Mouse (Mus musculus) cerebellum, postnatal 14 days (tissue): Measurements from ENCODE around the gene Ncapd2.

Experiments
- DNase-seq, 2 experiments: peaks; one replicate each; pipeline ENCODE4 v3.0.0; 2021; ENCODE audit warnings: mixed read lengths in 2 of 2

Ncapd2 gene

DNA sequence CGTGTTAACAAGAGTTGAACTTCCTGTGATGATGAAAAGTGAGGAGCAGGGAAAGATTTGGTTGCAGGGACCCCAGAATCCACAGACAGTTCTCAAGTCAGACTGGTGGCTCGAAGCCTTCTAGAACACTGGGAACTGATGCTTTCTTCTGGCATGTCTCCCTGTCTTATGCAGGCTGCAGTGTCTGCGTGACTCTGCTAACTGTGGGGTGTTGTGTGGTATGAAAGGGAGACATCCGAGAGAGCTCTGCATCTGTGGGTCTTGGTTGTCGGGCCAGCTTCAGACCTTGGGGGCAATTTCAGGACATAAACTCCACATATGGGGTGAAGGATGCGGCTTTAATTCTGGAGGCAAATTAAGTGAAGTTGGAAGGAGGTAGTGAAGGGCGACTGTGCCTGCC lies 45.4 kb downstream of the Ncapd2 start:
- no peak for DNase-seq

DNA sequence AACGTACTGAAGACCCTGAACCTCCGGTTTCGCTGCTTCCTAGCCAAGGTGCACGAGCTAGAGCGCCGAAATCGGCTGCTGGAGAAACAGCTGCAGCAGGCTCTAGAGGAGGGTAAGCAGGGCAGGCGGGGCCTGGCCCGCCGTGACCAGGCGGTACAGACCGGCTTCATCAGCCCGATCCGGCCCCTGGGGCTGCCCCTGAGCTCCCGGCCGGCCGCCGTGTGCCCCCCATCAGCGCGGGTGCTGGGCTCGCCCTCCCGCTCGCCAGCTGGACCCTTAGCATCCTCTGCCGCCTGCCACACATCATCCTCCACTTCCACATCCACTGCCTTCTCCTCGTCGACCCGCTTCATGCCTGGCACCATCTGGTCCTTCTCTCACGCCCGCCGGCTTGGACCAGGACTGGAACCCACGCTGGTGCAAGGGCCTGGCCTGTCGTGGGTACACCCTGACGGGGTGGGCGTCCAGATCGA lies 46.0 kb downstream of the Ncapd2 start:
- peak; percentile 60 to 66 for DNase-seq

DNA sequence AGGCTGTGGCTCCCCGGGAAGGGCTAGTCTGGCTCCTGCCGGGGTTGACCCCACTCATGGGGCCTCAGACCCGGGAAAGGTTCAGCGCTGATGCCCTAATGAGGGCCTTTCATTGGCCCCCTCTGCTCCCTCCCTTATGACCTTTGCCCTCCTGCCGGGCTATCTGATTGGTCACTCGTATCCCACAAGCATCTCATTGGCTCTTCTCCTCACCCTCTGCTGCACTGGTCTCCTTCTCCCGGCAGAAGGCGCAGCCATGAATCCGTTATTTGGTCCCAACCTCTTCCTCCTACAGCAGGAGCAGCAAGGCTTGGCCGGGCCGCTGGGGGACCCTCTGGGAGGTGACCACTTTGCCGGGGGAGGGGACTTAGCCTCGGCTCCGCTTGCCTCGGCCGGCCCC lies 46.5 kb downstream of the Ncapd2 start, which contains the start of gene Iffo1:
TSS of gene Iffo1 (plus strand) at position 241 of the 400 bp plus-strand sequence.
- DNase-seq = peak; percentile 94 to 96

DNA sequence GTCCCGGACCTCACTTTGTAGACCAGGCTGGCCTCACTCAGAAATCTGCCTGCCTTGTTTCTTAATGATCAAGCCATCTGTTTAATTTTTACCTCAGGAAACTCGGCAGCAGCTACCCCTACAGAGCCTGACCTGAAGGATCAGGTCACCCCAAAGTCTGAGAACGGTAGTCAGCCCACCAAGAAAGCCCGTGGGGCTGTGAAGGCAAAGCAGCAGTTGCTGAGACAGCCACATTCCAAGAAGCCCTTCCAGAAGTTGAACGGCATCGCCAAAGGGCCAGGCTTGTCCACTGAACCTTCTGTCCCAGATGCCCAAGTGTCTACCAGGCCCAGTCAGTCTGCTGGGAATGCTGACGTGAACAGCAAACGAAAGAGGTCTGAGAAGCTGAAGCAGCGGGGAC lies 47.6 kb downstream of the Ncapd2 start:
- no peak for DNase-seq

DNA sequence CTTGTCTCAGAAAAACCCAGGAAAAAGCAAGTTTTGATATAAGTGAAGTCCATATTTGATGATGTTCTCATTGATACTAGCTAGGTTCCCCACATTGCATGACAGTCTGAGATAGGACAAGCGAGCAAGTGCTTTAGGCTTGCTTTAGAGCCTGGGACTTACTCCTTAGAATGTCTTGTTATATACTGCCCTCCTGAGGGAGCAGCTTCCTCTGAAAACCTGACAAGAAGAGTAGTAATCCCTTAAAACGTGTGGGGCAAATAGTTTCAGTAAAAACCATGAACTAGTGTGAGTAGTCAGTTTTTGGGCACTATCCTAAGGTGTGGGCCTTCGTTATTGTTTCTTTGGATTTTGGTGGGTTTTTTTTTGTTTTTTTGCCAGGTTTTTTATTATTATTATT lies 48.4 kb downstream of the Ncapd2 start:
- no peak for DNase-seq

DNA sequence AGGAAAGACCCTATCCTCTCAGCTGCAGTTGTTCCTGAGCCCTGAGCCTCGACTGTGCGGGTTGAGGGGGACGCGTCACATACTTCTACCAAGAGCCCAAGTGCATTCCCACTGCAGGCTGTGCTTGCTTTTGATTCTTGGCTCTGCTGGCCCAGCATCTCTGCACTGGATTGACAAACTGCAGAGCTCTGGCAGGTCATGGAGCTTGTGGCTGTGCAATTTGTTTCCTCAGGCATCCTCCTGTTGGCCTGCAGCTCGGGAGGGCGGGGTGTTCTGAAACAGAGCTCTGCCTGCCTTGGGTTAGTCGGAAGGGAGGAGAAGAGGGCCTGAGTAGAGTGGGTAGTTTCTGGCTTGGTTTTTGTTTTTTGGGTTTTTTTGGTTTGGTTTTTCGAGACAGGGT lies 49.1 kb downstream of the Ncapd2 start:
- DNase-seq = no peak

DNA sequence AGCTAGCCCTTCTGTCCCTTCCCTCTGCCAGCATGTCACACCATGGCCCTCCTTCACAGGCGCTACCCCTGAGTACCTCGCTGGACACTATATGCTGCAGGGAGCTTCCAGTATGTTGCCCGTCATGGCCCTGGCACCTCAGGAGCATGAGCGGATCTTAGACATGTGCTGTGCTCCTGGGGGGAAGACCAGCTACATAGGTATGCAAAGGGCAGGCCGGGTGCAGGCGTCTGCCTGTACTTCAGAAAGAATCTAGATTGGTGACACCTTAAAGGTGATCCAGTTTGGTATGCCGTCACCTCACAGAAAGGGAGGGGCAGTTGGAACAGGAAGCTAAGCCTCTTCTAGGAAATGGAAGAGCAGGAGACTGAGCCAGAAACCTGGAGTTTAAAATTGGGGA lies 51.8 kb downstream of the Ncapd2 start:
- no peak for DNase-seq

DNA sequence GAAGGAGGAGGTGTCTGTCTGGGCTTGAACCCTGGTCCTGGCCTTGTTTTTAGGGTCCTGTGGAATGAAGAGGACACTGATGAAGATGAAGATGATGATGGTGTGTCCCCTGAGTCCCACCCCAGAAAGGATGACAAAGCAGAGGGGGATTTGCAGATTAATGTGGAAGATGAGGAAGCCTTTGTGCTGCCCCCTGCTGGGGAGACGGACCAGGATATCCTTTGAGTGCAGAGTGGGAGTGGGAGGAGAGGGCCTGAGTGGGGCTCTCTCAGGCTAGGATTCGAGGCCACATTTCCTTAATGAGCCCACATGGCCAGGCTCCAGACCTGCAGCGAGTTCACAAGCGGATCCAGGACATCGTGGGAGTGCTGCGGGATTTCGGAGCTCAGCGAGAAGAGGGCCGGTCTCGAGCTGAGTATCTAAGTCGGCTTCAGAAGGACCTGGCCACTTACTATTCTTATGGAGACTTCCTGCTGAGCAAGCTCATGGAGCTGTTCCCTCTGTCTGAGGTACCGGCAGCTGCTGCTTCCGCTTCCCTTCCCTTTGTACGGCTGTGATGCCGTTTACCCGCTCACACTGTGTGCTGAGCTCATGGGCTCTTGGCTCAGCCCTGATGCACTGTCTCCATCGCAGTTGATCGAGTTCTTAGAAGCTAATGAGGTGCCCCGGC lies 54.4 kb downstream of the Ncapd2 start:
- DNase-seq = peak; percentile 37 to 70

DNA sequence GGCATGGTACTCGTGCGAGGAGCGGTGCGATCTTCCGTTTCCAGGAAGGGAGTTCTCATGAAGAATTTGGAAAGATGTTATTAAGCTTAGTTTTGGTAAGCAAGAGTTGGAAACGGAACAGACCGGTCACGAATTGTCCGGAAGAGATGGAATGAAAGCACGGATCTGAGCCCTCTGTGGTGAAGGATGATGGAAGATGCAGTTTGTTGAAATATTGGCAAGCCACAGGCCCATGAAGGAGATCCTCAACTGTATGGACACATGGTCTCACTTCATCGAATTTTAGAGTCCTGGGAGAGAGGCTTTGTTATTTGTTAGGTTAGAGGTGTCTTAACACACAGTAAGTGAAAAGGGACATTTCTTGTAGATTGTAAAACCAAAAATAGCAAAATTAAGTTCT lies 59.0 kb downstream of the Ncapd2 start:
- no peak for DNase-seq

DNA sequence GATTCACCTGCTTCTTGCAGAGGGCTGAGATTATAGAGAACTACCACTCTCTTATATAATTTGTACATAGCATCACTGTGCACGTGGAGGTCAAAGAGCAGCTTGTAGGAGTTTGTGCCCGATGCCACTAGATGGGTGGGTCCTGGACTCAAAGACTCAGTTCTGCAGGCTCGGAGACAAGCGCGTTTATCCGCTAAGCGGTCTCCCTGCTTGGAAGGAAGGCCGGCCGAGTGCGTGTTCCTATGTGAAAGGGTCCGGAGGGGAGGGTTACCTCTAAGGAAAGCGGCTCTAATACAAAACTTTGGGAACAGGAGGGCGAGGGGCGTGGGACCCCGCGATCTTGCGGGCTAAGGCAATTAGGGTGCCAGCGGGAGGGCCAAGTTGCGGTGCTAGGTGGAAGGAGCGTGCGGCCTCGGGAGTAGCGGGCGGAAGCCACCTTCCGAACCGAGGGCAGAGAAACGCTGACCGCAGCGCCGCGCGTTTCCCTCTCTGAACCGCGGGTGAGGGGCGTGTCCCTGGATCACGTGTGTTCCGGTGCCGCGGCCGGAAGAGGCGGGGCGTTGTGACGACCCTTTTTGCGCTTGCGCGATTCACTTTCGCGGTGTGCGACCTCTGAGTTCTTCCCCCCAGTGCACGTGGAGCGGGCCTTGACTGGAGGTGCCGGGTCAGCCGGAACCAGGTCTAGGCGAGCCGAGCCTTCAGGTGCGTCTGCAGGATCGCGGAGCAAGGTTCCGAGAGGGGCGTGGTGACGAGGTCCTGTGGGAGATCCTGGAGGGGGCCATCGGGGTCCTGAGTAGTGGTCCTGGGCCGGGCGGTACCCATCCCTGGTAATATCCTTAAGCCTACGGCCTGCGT lies 60.0 kb downstream of the Ncapd2 start, which contains the start of gene Nop2:
TSS of gene Nop2 (plus strand) at position 608 of the 855 bp plus-strand sequence.
- DNase-seq = peak; percentile 90 to 91

DNA sequence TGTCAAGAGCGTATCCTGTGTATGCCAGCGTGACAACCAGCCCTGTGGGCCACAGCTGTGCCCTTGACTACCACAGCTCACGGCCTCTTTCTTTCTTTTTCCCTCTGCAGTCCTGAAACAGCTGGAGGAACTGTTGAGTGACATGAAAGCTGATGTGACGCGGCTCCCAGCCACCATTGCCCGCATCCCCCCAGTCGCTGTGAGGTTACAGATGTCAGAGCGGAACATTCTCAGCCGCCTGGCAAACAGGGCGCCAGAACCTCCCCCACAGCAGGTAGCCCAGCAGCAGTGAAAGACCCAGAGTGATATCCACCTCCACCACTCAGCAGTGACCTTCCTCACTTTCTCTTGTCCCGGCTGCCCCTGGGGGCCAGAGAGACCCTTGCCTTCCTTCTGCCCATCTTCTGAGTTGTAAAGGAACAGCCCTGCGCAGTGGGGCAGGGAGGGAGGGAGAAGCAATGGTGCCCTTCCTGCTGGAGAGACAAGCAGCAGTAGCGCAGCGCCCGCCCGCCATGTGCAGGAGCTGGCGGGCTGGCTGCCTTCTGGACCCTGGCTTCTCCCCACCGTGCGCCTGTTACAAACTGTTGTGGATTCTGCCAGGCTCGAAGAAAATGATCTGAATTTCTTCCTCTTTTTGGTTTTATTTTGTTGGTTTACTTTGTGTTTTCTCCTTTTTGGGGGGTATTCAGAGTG lies 61.6 kb downstream of the Ncapd2 start:
- DNase-seq = no peak

DNA sequence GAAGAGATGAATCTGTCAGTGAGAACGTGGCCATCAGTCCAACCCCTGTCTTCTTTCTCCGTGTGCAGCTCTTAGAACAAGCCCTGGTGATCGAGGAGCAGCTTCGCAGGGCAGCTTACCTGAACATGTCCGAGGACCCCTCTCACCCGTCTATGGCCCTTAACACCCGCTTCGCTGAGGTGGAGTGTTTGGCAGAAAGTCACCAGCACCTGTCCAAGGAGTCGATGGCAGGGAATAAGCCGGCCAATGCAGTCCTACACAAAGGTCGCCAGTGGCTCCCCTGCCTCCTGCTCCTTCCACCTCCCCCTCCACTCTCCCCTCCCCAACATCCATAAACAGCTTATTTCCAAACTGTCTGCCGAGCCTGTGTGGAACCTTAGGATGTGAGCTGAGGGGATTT lies 62.8 kb downstream of the Ncapd2 start:
- DNase-seq = no peak

DNA sequence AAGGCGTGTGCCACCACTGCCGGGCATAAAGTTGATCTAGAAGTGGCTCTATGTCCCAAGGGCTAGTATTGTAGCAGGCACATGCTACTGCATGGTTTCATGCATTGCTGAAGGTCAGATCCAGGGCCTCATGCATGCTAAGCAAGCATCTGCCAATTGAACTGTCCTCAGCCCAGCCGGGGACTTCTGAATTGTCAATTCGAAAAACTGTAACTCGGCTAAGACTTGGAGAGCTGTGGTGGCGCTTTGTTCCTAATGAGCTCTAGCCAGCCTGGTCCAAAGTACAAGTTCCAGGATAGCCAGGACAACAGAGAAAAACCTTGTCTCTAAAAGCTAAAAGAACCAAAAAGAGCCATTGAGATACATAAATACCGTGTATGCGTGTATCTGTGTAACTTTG lies 72.1 kb downstream of the Ncapd2 start:
- no peak for DNase-seq
